Mouse (Mus musculus) intestine, embryonic 14.5 days (tissue): ENCODE results near the gene Plod2. TPM values are rescaled to one million over a fixed set of nuclear protein-coding genes. Genes with fewer than 3 reads are reported as not detected.

Experiments
- ATAC-seq: fragments of 200-750 bp; cut with Nextera tagmentation; replicated peaks from 2 replicates; pipeline ENCODE4 v1.8.0; 2017; ENCODE audit warnings: low read depth, moderate number of reproducible peaks, moderate TSS enrichment, moderate library complexity; ENCODE audit not compliant: low FRiP score, low TSS enrichment
- DNase-seq: peaks from one replicate; pipeline ENCODE4 v3.0.0-alpha.2; 2018; ENCODE audit warnings: low spot score
- H3K27ac ChIP-seq: fragments of 300-500 bp; sonication (generic); 2 replicates; pipeline ENCODE4 v1.5.1; 2014; ENCODE audit warnings: low read depth, mild to moderate bottlenecking, control low read depth
- H3K27me3 ChIP-seq: fragments of 300-500 bp; sonication (generic); replicated peaks from 2 replicates; pipeline ENCODE4 v1.6.1; 2014; ENCODE audit warnings: low read length, control low read depth; ENCODE audit not compliant: control insufficient read depth, insufficient read depth
- H3K36me3 ChIP-seq: fragments of 300-500 bp; sonication (generic); 2 replicates; pipeline ENCODE4 v1.6.1; 2014; ENCODE audit warnings: low read length, control low read depth; ENCODE audit not compliant: control insufficient read depth, insufficient read depth
- H3K4me1 ChIP-seq: fragments of 300-500 bp; sonication (generic); replicated peaks from 2 replicates; pipeline ENCODE4 v1.6.1; 2014; ENCODE audit warnings: low read length, control low read depth, mixed read lengths; ENCODE audit not compliant: control insufficient read depth, insufficient read depth
- H3K4me2 ChIP-seq: fragments of 300-500 bp; sonication (generic); 2 replicates; pipeline ENCODE4 v1.6.1; 2014; ENCODE audit warnings: low read length
- H3K4me3 ChIP-seq: fragments of 300-500 bp; sonication (generic); 2 replicates; pipeline ENCODE4 v1.5.1; 2014; ENCODE audit warnings: low read depth, low read length, control low read depth, mixed read lengths
- H3K9ac ChIP-seq: fragments of 300-500 bp; sonication (generic); 2 replicates; pipeline ENCODE4 v1.6.1; 2014; ENCODE audit warnings: mild to moderate bottlenecking, low read length
- H3K9me3 ChIP-seq: fragments of 300-500 bp; sonication (generic); 2 replicates; pipeline ENCODE4 v1.6.1; 2016; ENCODE audit warnings: low read length, control low read depth; ENCODE audit not compliant: control insufficient read depth
- WGBS: fragments of 180-500 bp; shearing (Covaris S2); extraction: QIAGEN DNeasy Blood & Tissue Kit; methylation state at CpG from one replicate; pipeline ENCODE4 v1.1.7; 2014; 5-methylcytosine and 5-hydroxymethylcytosine counted together
- polyA plus RNA-seq: library from polyadenylated mRNA; unstranded; fragments of >200 nt; fragmentation: Nextera tagmentation; extraction: Ambion mirVana; gene quantifications from 2 replicates; pipeline ENCODE4 v1.2.1, GENCODE M21; 2014

Plod2 gene
- polyA plus RNA-seq: 49.1 and 53.7 TPM in 2 replicates

GRCm38 (mm10) chr9:92541977-92542561 lies at the start of gene Plod2:
Gene Plod2 (plus strand): TSS chr9:92542223.
- H3K4me1 ChIP-seq: peaks cover 28% of the 10 kb centered on the region
- no peaks in the 10 kb centered on the region for H3K36me3 ChIP-seq
- DNase-seq (peak; percentile 93), ATAC-seq (peak; percentile 96)
- under 1% methylated on average over 55 of the region's 67 CpGs for WGBS
- H3K27ac ChIP-seq: peak within 1 kb of the TSS; percentile 90
- H3K4me3 ChIP-seq: peak within 1 kb of the TSS; percentile 86
- H3K9me3 ChIP-seq: no peaks in the 10 kb centered on the region
- peak within 1 kb of the TSS; percentile 70 for H3K9ac ChIP-seq
- H3K4me2 ChIP-seq: peak within 1 kb of the TSS; percentile 48
- no peaks in the 10 kb centered on the region for H3K27me3 ChIP-seq

DNA sequence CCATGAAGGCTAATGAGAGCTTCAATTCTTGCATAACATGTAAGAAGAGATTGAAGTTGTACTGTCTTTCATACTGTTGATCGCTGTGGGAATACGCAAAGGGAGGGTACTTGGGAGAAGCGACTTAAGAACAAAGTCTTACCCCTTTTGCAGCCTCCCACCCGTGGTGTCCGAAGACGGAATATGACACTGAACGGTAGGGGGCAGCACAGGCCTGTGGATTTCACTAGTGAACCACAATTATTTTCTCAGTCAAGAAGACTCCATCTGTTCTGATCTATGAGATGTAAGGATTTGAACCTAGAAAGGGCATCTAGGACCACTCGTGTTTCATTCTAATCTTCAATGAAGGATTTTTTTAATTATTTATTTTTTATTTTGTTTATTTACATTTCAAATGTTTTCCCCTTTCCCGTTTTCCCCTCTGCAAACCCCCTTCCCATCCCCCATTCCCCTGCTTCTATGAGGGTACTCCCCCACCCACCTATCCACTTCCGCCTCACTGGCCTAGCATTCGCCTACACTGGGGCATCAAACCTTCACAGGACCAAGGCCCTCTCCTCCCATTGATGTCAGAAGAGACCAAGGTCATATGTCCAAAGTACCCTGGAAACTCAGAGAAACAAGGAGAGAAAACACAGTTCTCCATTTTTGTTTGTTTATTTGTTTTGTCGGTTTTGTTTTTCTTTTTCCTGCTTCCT lies 42.2 kb upstream of the Plod2 start:
- WGBS: 54% methylated on average over 12 of the region's 12 CpGs
- DNase-seq: peak; percentile 93
- H3K4me1 ChIP-seq: no peaks in the 10 kb centered on the region
- H3K9me3 ChIP-seq: no peaks in the 10 kb centered on the region
- no peaks in the 10 kb centered on the region for H3K27me3 ChIP-seq
- no peaks in the 10 kb centered on the region for H3K36me3 ChIP-seq
- no peak overlapping the region for H3K4me3 ChIP-seq
- no peak overlapping the region for H3K9ac ChIP-seq
- no peak overlapping the region for H3K4me2 ChIP-seq
- H3K27ac ChIP-seq: no peak overlapping the region
- 0 out of 2 replicates have a peak, but pooled peaks have one; percentile 50 for ATAC-seq

- Histone ChIP-seq H3K36me3 (no peaks in the 10 kb centered on the region), H3K27ac (no peak overlapping the region), H3K4me1 (no peaks in the 10 kb centered on the region), H3K9ac (no peak overlapping the region), H3K4me2 (no peak overlapping the region), H3K9me3 (no peaks in the 10 kb centered on the region), H3K27me3 (no peaks in the 10 kb centered on the region), H3K4me3 (no peak overlapping the region)
- ATAC-seq (0 out of 2 replicates have a peak, but pooled peaks have one; percentile 43), DNase-seq (no peak)
- WGBS: 38% methylated on average over 3 of the region's 3 CpGs
Measured at GRCm38 (mm10) chr9:92504256-92504655, 37.8 kb upstream of the Plod2 start.

DNA sequence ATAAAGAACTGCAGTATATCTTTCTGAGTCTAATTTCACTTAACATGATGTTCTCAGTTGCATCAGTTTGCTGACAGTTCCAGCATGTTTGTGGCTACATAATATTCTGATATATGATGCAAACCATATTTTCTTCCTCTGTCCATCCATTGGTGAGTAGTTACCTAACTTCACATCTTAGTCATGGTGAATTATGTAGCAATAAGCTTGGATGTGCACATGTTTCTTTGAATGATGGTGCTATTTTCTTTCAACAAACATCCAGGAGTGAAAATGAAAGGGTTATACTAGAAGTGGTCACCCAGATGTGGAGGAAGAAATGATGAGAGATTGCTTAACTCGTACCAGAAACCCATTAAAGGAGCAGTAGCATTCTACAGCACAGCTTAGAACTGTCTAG lies 37.1 kb upstream of the Plod2 start:
- H3K27ac ChIP-seq: no peak overlapping the region
- DNase-seq (no peak), ATAC-seq (no peak)
- H3K4me1 ChIP-seq: no peaks in the 10 kb centered on the region
- H3K4me2 ChIP-seq: no peak overlapping the region
- WGBS: 43% methylated on average over 1 of the region's 1 CpGs
- H3K27me3 ChIP-seq: no peaks in the 10 kb centered on the region
- no peaks in the 10 kb centered on the region for H3K9me3 ChIP-seq
- no peak overlapping the region for H3K9ac ChIP-seq
- H3K4me3 ChIP-seq: no peak overlapping the region
- H3K36me3 ChIP-seq: no peaks in the 10 kb centered on the region

DNA sequence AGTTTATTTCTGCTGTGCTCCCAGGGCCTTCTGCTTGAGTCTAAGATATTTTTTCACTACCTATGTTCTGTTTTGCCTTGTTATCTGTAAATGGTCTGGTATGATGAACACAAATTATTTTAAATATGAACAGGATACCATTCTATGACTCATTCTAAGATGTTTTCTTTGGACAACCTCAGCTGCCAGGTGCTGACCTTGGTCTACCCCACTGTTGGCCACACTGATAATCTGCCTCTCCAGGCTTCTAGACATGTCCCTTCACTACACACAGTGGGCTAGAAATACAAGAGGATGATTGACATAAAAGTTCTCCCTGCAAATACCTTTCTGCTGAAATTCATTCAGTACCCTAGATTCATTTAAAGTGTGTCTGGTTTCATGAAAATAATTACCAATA lies 30.3 kb upstream of the Plod2 start:
- Histone ChIP-seq H3K27ac (no peak overlapping the region), H3K36me3 (no peaks in the 10 kb centered on the region), H3K4me1 (no peaks in the 10 kb centered on the region), H3K9me3 (peaks cover under 1% of the 10 kb centered on the region; the same call in 1 of the 2 replicates), H3K4me2 (no peak overlapping the region), H3K4me3 (no peak overlapping the region), H3K9ac (no peak overlapping the region), H3K27me3 (no peaks in the 10 kb centered on the region)
- DNase-seq (no peak), ATAC-seq (no peak)

GRCm38 (mm10) chr9:92517036-92517435 lies 25.0 kb upstream of the Plod2 start:
- Histone ChIP-seq H3K4me2 (no peak overlapping the region), H3K27me3 (no peaks in the 10 kb centered on the region), H3K36me3 (no peaks in the 10 kb centered on the region), H3K9me3 (peaks cover 6% of the 10 kb centered on the region; the same call in 1 of the 2 replicates), H3K9ac (no peak overlapping the region), H3K4me3 (no peak overlapping the region), H3K27ac (no peak overlapping the region), H3K4me1 (no peaks in the 10 kb centered on the region)
- 96% methylated on average over 12 of the region's 12 CpGs for WGBS
- no peak for ATAC-seq
- DNase-seq: no peak

GRCm38 (mm10) chr9:92520751-92521150 lies 21.3 kb upstream of the Plod2 start:
- 92% methylated on average over 10 of the region's 10 CpGs for WGBS
- Histone ChIP-seq H3K9ac (no peak overlapping the region), H3K4me1 (no peaks in the 10 kb centered on the region), H3K27ac (no peak overlapping the region), H3K9me3 (peaks cover 6% of the 10 kb centered on the region; the same call in 1 of the 2 replicates), H3K27me3 (no peaks in the 10 kb centered on the region), H3K4me3 (no peak overlapping the region), H3K36me3 (no peaks in the 10 kb centered on the region), H3K4me2 (no peak overlapping the region)
- ATAC-seq (no peak), DNase-seq (no peak)

- H3K36me3 ChIP-seq: no peaks in the 10 kb centered on the region
- no peak for DNase-seq
- H3K4me1 ChIP-seq: no peaks in the 10 kb centered on the region
- H3K27me3 ChIP-seq: no peaks in the 10 kb centered on the region
- no peak overlapping the region for H3K4me3 ChIP-seq
- H3K9ac ChIP-seq: no peak overlapping the region
- 75% methylated on average over 4 of the region's 4 CpGs for WGBS
- no peak for ATAC-seq
- H3K9me3 ChIP-seq: no peaks in the 10 kb centered on the region
- H3K4me2 ChIP-seq: no peak overlapping the region
- no peak overlapping the region for H3K27ac ChIP-seq
Measured at GRCm38 (mm10) chr9:92524506-92524905, 17.5 kb upstream of the Plod2 start.

- no peak overlapping the region for H3K9ac ChIP-seq
- ATAC-seq (no peak), DNase-seq (no peak)
- 86% methylated on average over 3 of the region's 3 CpGs for WGBS
- no peaks in the 10 kb centered on the region for H3K4me1 ChIP-seq
- no peak overlapping the region for H3K4me2 ChIP-seq
- H3K9me3 ChIP-seq: no peaks in the 10 kb centered on the region
- no peaks in the 10 kb centered on the region for H3K36me3 ChIP-seq
- H3K27me3 ChIP-seq: no peaks in the 10 kb centered on the region
- no peak overlapping the region for H3K4me3 ChIP-seq
- H3K27ac ChIP-seq: no peak overlapping the region
Measured at GRCm38 (mm10) chr9:92530055-92530454, 12.0 kb upstream of the Plod2 start.
